Mouse (Mus musculus): ENCODE measurements around the gene Rgs8.

DNA sequence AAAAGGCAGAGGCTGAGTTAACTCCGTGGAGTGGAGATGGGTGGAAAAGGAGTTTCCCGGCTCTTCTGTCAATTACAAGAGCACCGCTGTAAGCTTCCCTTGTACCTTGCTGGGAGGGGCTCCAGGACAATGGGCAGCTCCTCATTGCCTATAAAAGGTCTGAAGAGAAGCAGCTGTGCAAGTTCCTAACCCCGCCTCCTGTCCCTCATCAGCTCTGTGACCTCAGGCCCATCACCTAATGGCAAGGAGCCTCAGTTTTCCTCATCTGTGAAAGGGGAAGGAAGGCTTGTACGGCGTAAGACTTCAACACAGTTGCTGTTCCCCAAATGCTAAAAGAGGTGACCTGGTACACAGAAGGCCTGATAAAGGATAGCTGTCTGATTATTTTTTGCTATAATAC lies 24.8 kb downstream of the Rgs8 start:
- TF ChIP-seq CTCF (IDR thresholded peaks at IDR 0.05; ENCODE audit: extremely low read depth, insufficient read depth, low read length) (no peak), POLR2A (IDR thresholded peaks at IDR 0.05; ENCODE audit: extremely low read depth, insufficient read depth, low read length) (no peak)
